Mouse (Mus musculus) urinary bladder, postnatal 14 days (tissue): Measurements from ENCODE around the gene Ccdc80.

Source experiments
- DNase-seq: peaks from one replicate; pipeline ENCODE4 v3.0.0; 2021; ENCODE audit warnings: low spot score

The Ccdc80 gene

GRCm38 (mm10) chr16:45093137-45093731, at the start of gene Ccdc80:
TSS of gene Ccdc80 (plus strand) at chr16:45093402.
- peak; percentile 35 for DNase-seq

- no peak for DNase-seq
These were observed 48.4 kb upstream of the Ccdc80 start for GRCm38 (mm10) chr16:45044844-45045243.

- DNase-seq = no peak
These were observed 36.0 kb upstream of the Ccdc80 start for GRCm38 (mm10) chr16:45057222-45057621.

GRCm38 (mm10) chr16:45057922-45058321, 35.3 kb upstream of the Ccdc80 start:
- DNase-seq = no peak

GRCm38 (mm10) chr16:45061140-45061539, 32.1 kb upstream of the Ccdc80 start:
- peak; percentile 15 for DNase-seq

- DNase-seq = peak; percentile 80
These were observed 22.7 kb upstream of the Ccdc80 start for GRCm38 (mm10) chr16:45070383-45071083.

GRCm38 (mm10) chr16:45071424-45071823, 21.8 kb upstream of the Ccdc80 start:
- no peak for DNase-seq

GRCm38 (mm10) chr16:45077517-45078080, 15.6 kb upstream of the Ccdc80 start:
- DNase-seq = no peak

- DNase-seq = no peak
These were observed 13.9 kb upstream of the Ccdc80 start for GRCm38 (mm10) chr16:45079322-45079721.

- no peak for DNase-seq
These were observed 4.4 kb upstream of the Ccdc80 start for GRCm38 (mm10) chr16:45088842-45089241.

GRCm38 (mm10) chr16:45090005-45090404, 3.2 kb upstream of the Ccdc80 start:
- DNase-seq = peak; percentile 84

GRCm38 (mm10) chr16:45094136-45094756, 1.0 kb downstream of the Ccdc80 start:
- no peak for DNase-seq

- no peak for DNase-seq
These were observed 1.8 kb downstream of the Ccdc80 start for GRCm38 (mm10) chr16:45095030-45095429.

GRCm38 (mm10) chr16:45095561-45096482, 2.6 kb downstream of the Ccdc80 start:
- DNase-seq = no peak

- no peak for DNase-seq
These were observed 4.3 kb downstream of the Ccdc80 start for GRCm38 (mm10) chr16:45097467-45097866.

- no peak for DNase-seq
These were observed 5.1 kb downstream of the Ccdc80 start for GRCm38 (mm10) chr16:45098186-45098885.

- DNase-seq = no peak
These were observed 5.6 kb downstream of the Ccdc80 start for GRCm38 (mm10) chr16:45098886-45099210.

- no peak for DNase-seq
These were observed 7.7 kb downstream of the Ccdc80 start for GRCm38 (mm10) chr16:45100892-45101291.

GRCm38 (mm10) chr16:45104993-45105392, 11.8 kb downstream of the Ccdc80 start:
- no peak for DNase-seq

GRCm38 (mm10) chr16:45108203-45108878, 15.1 kb downstream of the Ccdc80 start:
- no peak for DNase-seq

GRCm38 (mm10) chr16:45110498-45110897, 17.3 kb downstream of the Ccdc80 start:
- peak; percentile 85 for DNase-seq
